Mouse (Mus musculus): ENCODE data around the gene Cdc20b.

DNA sequence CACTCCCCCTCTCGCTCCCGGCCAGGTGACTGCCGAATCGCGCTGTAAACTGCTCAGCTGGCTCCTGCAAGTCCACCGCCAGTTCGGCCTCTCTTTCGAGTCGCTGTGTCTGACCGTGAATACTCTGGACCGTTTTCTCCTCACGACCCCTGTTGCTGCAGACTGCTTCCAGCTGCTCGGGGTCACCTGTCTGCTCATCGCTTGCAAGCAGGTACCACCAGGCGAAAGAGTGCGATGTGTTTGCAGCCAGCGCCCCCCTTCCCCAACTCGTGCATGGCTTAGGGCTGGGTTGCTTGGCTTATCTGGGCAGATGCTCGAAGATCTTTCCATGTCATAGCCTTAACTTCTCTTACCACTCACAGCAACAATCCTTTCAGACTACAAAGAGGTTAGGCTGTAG lies 46.0 kb upstream of the Cdc20b start:
- TF ChIP-seq POU5F1 (IDR thresholded peaks at IDR 0.05; ENCODE audit: borderline replicate concordance, low read length) (no peak; the same call in 1 of the 2 replicates), CTCF (conservative IDR thresholded peaks at IDR 0.05; ENCODE audit: low read length) (no peak)
